In the genomic region with DNA sequence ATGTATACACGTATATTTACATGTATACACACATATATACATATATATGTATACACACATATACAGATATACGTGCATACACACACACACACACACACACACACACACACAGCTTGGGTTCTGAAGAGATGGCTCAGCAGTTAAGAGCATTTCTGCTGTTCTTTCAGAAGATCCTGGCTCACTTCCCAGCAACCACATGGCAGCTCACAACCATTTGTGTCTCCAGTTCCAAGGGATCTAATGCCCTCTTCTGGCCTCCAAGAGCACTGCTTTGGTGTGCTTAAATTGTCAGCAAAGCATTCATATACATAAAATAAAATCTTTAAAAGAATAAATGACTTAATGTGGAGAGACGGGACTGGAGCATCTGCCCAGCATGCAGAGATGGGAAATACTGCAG, we compare ENCODE assay signal across 9 mouse cellular contexts. TPM values are rescaled to one million over a fixed set of nuclear protein-coding genes. Genes with fewer than 3 reads are reported as not detected.
DNase-seq lines count a peak whose midpoint lies in the region; ATAC-seq and TF ChIP-seq lines count a peak whose summit lies in the region.
"Had no signal": no experiment of that assay in that cellular context is flagged by ENCODE, and none has a peak within 500 bp of the region (broad histone marks: within the 10 kb centered on the region; RNA-seq: fewer than 3 reads in every experiment).

No protein-coding gene starts in this region.

- H3K27me3 ChIP-seq in liver, postnatal 0 days (ENCODE audit: insufficient read depth, low read length), result no peaks in the 10 kb centered on the region
- no peaks in the 10 kb centered on the region for H3K27me3 ChIP-seq in liver, embryonic 12.5 days (replicated peaks)
- H3K27me3 ChIP-seq: midbrain, embryonic 12.5 days had no signal

- no peaks in the 10 kb centered on the region for H3K4me1 ChIP-seq in liver, postnatal 0 days (ENCODE audit: insufficient read depth)
- no peaks in the 10 kb centered on the region for H3K4me1 ChIP-seq in liver, embryonic 12.5 days
- H3K4me1 ChIP-seq: midbrain, embryonic 12.5 days had no signal

- H3K36me3 ChIP-seq in liver, postnatal 0 days (replicated peaks; ENCODE audit: insufficient read depth, low read length), result no peaks in the 10 kb centered on the region
- H3K36me3 ChIP-seq in liver, embryonic 12.5 days, result no peaks in the 10 kb centered on the region
- H3K36me3 ChIP-seq: midbrain, embryonic 12.5 days had no signal

- peak; percentile 54 for TF ChIP-seq CTCF in liver, postnatal 0 days (IDR thresholded peaks at IDR 0.05; ENCODE audit: low read depth)

- H3K4me3 ChIP-seq in liver, postnatal 0 days (ENCODE audit: low read depth, low read length), result no peak overlapping the region
- H3K4me3 ChIP-seq in liver, embryonic 12.5 days, result no peak overlapping the region
- H3K4me3 ChIP-seq: midbrain, embryonic 12.5 days had no signal

- TF ChIP-seq EP300 in liver, postnatal 0 days (IDR thresholded peaks at IDR 0.05; ENCODE audit: low read depth), result no peak

- 74% methylated on average over 3 of the region's 3 CpGs for WGBS in liver, postnatal 0 days (ENCODE audit: insufficient replicate concordance)
- WGBS in liver, embryonic 12.5 days (ENCODE audit: insufficient replicate concordance), result 63% methylated on average over 3 of the region's 3 CpGs

- H3K27ac ChIP-seq in liver, postnatal 0 days (ENCODE audit: low read depth), result no peak overlapping the region
- H3K27ac ChIP-seq in liver, embryonic 12.5 days, result no peak overlapping the region
- H3K27ac ChIP-seq: midbrain, embryonic 12.5 days had no signal

- no peaks in the 10 kb centered on the region for H3K9me3 ChIP-seq in liver, postnatal 0 days (ENCODE audit: low read length)
- H3K9me3 ChIP-seq in liver, embryonic 12.5 days (replicated peaks), result no peaks in the 10 kb centered on the region
- H3K9me3 ChIP-seq: midbrain, embryonic 12.5 days had no signal

- H3K4me2 ChIP-seq in liver, postnatal 0 days (ENCODE audit: low read depth, low read length), result no peak overlapping the region
- H3K4me2 ChIP-seq in liver, embryonic 12.5 days, result no peak overlapping the region
- H3K4me2 ChIP-seq: midbrain, embryonic 12.5 days had no signal

- H3K9ac ChIP-seq in liver, postnatal 0 days (replicated peaks), result no peak overlapping the region
- H3K9ac ChIP-seq in liver, embryonic 12.5 days, result no peak overlapping the region
- H3K9ac ChIP-seq: midbrain, embryonic 12.5 days had no signal

- no peak for ATAC-seq in liver, postnatal 0 days
- no peak for ATAC-seq in liver, embryonic 12.5 days

- DNase-seq in liver, postnatal 0 days, result no peak
- DNase-seq in adrenal gland, postnatal 10 days, result peak; percentile 72
- peak; percentile 49 to 54 for DNase-seq in frontal cortex, postnatal 10 days (ENCODE audit: low spot score in 2 of 2)
- peak; percentile 83 to 86 for DNase-seq in kidney, postnatal 36 days
- DNase-seq in lung, postnatal 25 days (ENCODE audit: low spot score), result peak; percentile 67
- DNase-seq in B cell, adult 2 months, result no peak
- no peak for DNase-seq in yolk sac, embryonic 10.5 days (ENCODE audit: low spot score)

RNA-seq across cellular contexts. Expression of gene Usp50, which starts 0.8 kb away (rescaled TPM):
- polyA plus RNA-seq in liver, postnatal 0 days (2015; fragmentation: Nextera tagmentation; extraction: Ambion mirVana), result 1.6 TPM in 2 replicates
- 2.4 and 2.6 TPM in 2 replicates for polyA plus RNA-seq in liver, embryonic 12.5 days (2016; fragmentation: Nextera tagmentation; extraction: Ambion mirVana)
- not detected for total RNA-seq in adrenal gland, postnatal 10 days (2021)

Comparison
In these comparisons a context has a peak if more than half of its experiments do, and no peak if none do; other contexts are left out.
1. DNase-seq: peak in adrenal gland, postnatal 10 days (single experiment), frontal cortex, postnatal 10 days (2 of 2), kidney, postnatal 36 days (2 of 2) and lung, postnatal 25 days (single experiment); none in liver, postnatal 0 days (single experiment), B cell, adult 2 months (0 of 2) and yolk sac, embryonic 10.5 days (single experiment).